Mouse (Mus musculus) kidney, adult 9 months (tissue): ENCODE measurements around the gene Acad8.

Experiments used
- DNase-seq: peaks from one replicate; pipeline ENCODE4 v3.0.0; 2022

Gene Acad8

GRCm38 (mm10) chr9:26978776-26979175, 20.6 kb downstream of the Acad8 start:
- DNase-seq = peak; percentile 43

GRCm38 (mm10) chr9:26977754-26978153, 21.6 kb downstream of the Acad8 start:
- DNase-seq = no peak

- DNase-seq = no peak
These were observed 51.6 kb downstream of the Acad8 start for GRCm38 (mm10) chr9:26947790-26948189.

GRCm38 (mm10) chr9:26924146-26924545, 75.2 kb downstream of the Acad8 start:
- DNase-seq = peak; percentile 47
